ENCODE assay signal across 8 mouse cellular contexts in genomic region chr9:57562896-57563372, GRCm38 (mm10). TPM values are rescaled to one million over a fixed set of nuclear protein-coding genes. Genes with fewer than 3 reads are reported as not detected.
DNase-seq lines count a peak whose midpoint lies in the region; ATAC-seq and TF ChIP-seq lines count a peak whose summit lies in the region.

No protein-coding gene starts in this region.

- H3K36me3 ChIP-seq in heart, embryonic 11.5 days (ENCODE audit: control insufficient read depth, insufficient read depth, low read length) = no peaks in the 10 kb centered on the region
- H3K36me3 ChIP-seq in kidney, postnatal 0 days (ENCODE audit: insufficient read depth, low read length) = 0 out of 2 replicates have a peak, but pooled peaks cover under 1% of the 10 kb centered on the region

- H3K4me3 ChIP-seq in heart, embryonic 11.5 days (ENCODE audit: low read depth, low read length) = no peak overlapping the region
- H3K4me3 ChIP-seq in kidney, postnatal 0 days (replicated peaks; ENCODE audit: low read depth, low read length) = no peak overlapping the region

- H3K9me3 ChIP-seq in heart, embryonic 11.5 days (replicated peaks; ENCODE audit: control insufficient read depth, low read length) = no peaks in the 10 kb centered on the region
- no peaks in the 10 kb centered on the region for H3K9me3 ChIP-seq in kidney, postnatal 0 days (replicated peaks; ENCODE audit: low read length)

- WGBS in heart, embryonic 11.5 days (ENCODE audit: insufficient replicate concordance) = 64% methylated on average over 4 of the region's 4 CpGs
- WGBS in kidney, postnatal 0 days = 29% methylated on average over 4 of the region's 4 CpGs

- peak; percentile 28 for DNase-seq in right cerebral cortex, postnatal 25 days
- DNase-seq in right cerebral cortex, postnatal 4 days = no peak
- peak; percentile 82 for DNase-seq in kidney, postnatal 0 days (ENCODE audit: low spot score)
- no peak for DNase-seq in cerebellum, postnatal 36 days
- DNase-seq in cerebellum, adult 8-10 months = no peak

- H3K4me1 ChIP-seq in heart, embryonic 11.5 days (ENCODE audit: control insufficient read depth, insufficient read depth, low read length) = peaks cover 26% of the 10 kb centered on the region
- peaks cover 37% of the 10 kb centered on the region for H3K4me1 ChIP-seq in kidney, postnatal 0 days (replicated peaks; ENCODE audit: insufficient read depth, low read length)

- no peak for ATAC-seq in heart, embryonic 11.5 days (replicated peaks; ENCODE audit: insufficient number of reproducible peaks, low FRiP score, low TSS enrichment)
- ATAC-seq in kidney, postnatal 0 days (replicated peaks; ENCODE audit: low FRiP score, low read depth) = no peak
- peak; percentile 40 for ATAC-seq in megakaryocyte progenitor cell, adult 5-6 weeks (replicated peaks; ENCODE audit: poor library complexity)
- no peak for ATAC-seq in erythroid progenitor cell, adult 5-6 weeks (replicated peaks; ENCODE audit: low FRiP score, poor library complexity, severe bottlenecking)

- TF ChIP-seq CTCF in kidney, postnatal 0 days (IDR thresholded peaks at IDR 0.05; ENCODE audit: low read depth) = no peak

- no peak overlapping the region; the same call in 1 of the 2 replicates for H3K4me2 ChIP-seq in heart, embryonic 11.5 days
- H3K4me2 ChIP-seq in kidney, postnatal 0 days (ENCODE audit: low read length) = peak overlapping the region; percentile 73

- no peaks in the 10 kb centered on the region for H3K27me3 ChIP-seq in heart, embryonic 11.5 days (ENCODE audit: control insufficient read depth, insufficient read depth, low read length)
- H3K27me3 ChIP-seq in kidney, postnatal 0 days (ENCODE audit: insufficient read depth, low read length) = no peaks in the 10 kb centered on the region

- H3K9ac ChIP-seq in heart, embryonic 11.5 days (ENCODE audit: low read depth, low read length) = peak overlapping the region; percentile 52; the same call in 1 of the 2 replicates
- no peak overlapping the region for H3K9ac ChIP-seq in kidney, postnatal 0 days (ENCODE audit: low read depth, low read length)

- 0 out of 2 replicates have a peak overlapping the region, but pooled peaks have one; percentile 11 for H3K27ac ChIP-seq in heart, embryonic 11.5 days (ENCODE audit: low read depth, low read length)
- peak overlapping the region; percentile 70 for H3K27ac ChIP-seq in kidney, postnatal 0 days

RNA-seq across cellular contexts. Expression of gene Scamp2, which starts 2.2 kb away (rescaled TPM):
- polyA plus RNA-seq in heart, embryonic 11.5 days (2014; fragmentation: Nextera tagmentation; extraction: Ambion mirVana) = 53.3 and 54.9 TPM in 2 replicates
- polyA plus RNA-seq in kidney, postnatal 0 days (2015; fragmentation: Nextera tagmentation; extraction: Ambion mirVana) = 100 and 104 TPM in 2 replicates
- 71.1 and 73.2 TPM in 2 replicates for total RNA-seq in megakaryocyte progenitor cell, adult 5-6 weeks (2015)
- total RNA-seq in megakaryocyte progenitor cell, adult 5-6 weeks (2017) = 26.2 and 28.2 TPM in 2 replicates
- total RNA-seq in erythroid progenitor cell, adult 5-6 weeks (2015; ENCODE audit: low replicate concordance) = 23.8 and 28.1 TPM in 2 replicates
- total RNA-seq in erythroid progenitor cell, adult 5-6 weeks (2017; ENCODE audit: low replicate concordance) = 10.0 and 12.1 TPM in 2 replicates

RNA-seq across cellular contexts. Expression of gene Mpi, which starts 10.4 kb away (rescaled TPM):
- 67.5 and 76.1 TPM in 2 replicates for polyA plus RNA-seq in heart, embryonic 11.5 days (2014; fragmentation: Nextera tagmentation; extraction: Ambion mirVana)
- polyA plus RNA-seq in kidney, postnatal 0 days (2015; fragmentation: Nextera tagmentation; extraction: Ambion mirVana) = 34.5 and 35.9 TPM in 2 replicates
- total RNA-seq in megakaryocyte progenitor cell, adult 5-6 weeks (2015) = 15.5 and 21.5 TPM in 2 replicates
- total RNA-seq in megakaryocyte progenitor cell, adult 5-6 weeks (2017) = 14.0 and 17.2 TPM in 2 replicates
- 1.7 and 4.0 TPM in 2 replicates for total RNA-seq in erythroid progenitor cell, adult 5-6 weeks (2015; ENCODE audit: low replicate concordance)
- total RNA-seq in erythroid progenitor cell, adult 5-6 weeks (2017; ENCODE audit: low replicate concordance) = 0.26 and 1.4 TPM in 2 replicates

RNA-seq across cellular contexts. Expression of gene Fam219b, which starts 25.6 kb away (rescaled TPM):
- 12.1 and 12.6 TPM in 2 replicates for polyA plus RNA-seq in heart, embryonic 11.5 days (2014; fragmentation: Nextera tagmentation; extraction: Ambion mirVana)
- 13.6 and 15.1 TPM in 2 replicates for polyA plus RNA-seq in kidney, postnatal 0 days (2015; fragmentation: Nextera tagmentation; extraction: Ambion mirVana)
- total RNA-seq in megakaryocyte progenitor cell, adult 5-6 weeks (2015) = 4.5 and 6.9 TPM in 2 replicates
- total RNA-seq in megakaryocyte progenitor cell, adult 5-6 weeks (2017) = 9.2 and 12.8 TPM in 2 replicates
- 2.9 and 5.0 TPM in 2 replicates for total RNA-seq in erythroid progenitor cell, adult 5-6 weeks (2015; ENCODE audit: low replicate concordance)
- 3.5 and 5.9 TPM in 2 replicates for total RNA-seq in erythroid progenitor cell, adult 5-6 weeks (2017; ENCODE audit: low replicate concordance)

RNA-seq across cellular contexts. Expression of gene Ulk3, which starts 26.3 kb away (rescaled TPM):
- polyA plus RNA-seq in heart, embryonic 11.5 days (2014; fragmentation: Nextera tagmentation; extraction: Ambion mirVana) = 10.0 and 12.4 TPM in 2 replicates
- polyA plus RNA-seq in kidney, postnatal 0 days (2015; fragmentation: Nextera tagmentation; extraction: Ambion mirVana) = 8.0 and 8.4 TPM in 2 replicates
- total RNA-seq in megakaryocyte progenitor cell, adult 5-6 weeks (2015) = 4.0 and 4.6 TPM in 2 replicates
- total RNA-seq in megakaryocyte progenitor cell, adult 5-6 weeks (2017) = 1.8 and 2.9 TPM in 2 replicates
- 1.1 and 3.4 TPM in 2 replicates for total RNA-seq in erythroid progenitor cell, adult 5-6 weeks (2015; ENCODE audit: low replicate concordance)
- total RNA-seq in erythroid progenitor cell, adult 5-6 weeks (2017; ENCODE audit: low replicate concordance) = 0.98 and 5.9 TPM in 2 replicates

RNA-seq across cellular contexts. Expression of gene Cox5a, which starts 41.9 kb away (rescaled TPM):
- polyA plus RNA-seq in heart, embryonic 11.5 days (2014; fragmentation: Nextera tagmentation; extraction: Ambion mirVana) = 1,178 and 1,213 TPM in 2 replicates
- polyA plus RNA-seq in kidney, postnatal 0 days (2015; fragmentation: Nextera tagmentation; extraction: Ambion mirVana) = 1,314 and 1,348 TPM in 2 replicates
- 617 and 644 TPM in 2 replicates for total RNA-seq in megakaryocyte progenitor cell, adult 5-6 weeks (2015)
- total RNA-seq in megakaryocyte progenitor cell, adult 5-6 weeks (2017) = 85.1 and 114 TPM in 2 replicates
- 138 and 226 TPM in 2 replicates for total RNA-seq in erythroid progenitor cell, adult 5-6 weeks (2015; ENCODE audit: low replicate concordance)
- total RNA-seq in erythroid progenitor cell, adult 5-6 weeks (2017; ENCODE audit: low replicate concordance) = 34.4 and 38.2 TPM in 2 replicates

Comparison
In these comparisons a context has a peak if more than half of its experiments do, and no peak if none do; other contexts are left out.
1. DNase-seq: peak in right cerebral cortex, postnatal 25 days (single experiment) and kidney, postnatal 0 days (single experiment); none in right cerebral cortex, postnatal 4 days (single experiment), cerebellum, postnatal 36 days (0 of 2) and cerebellum, adult 8-10 months (single experiment).